Mouse (Mus musculus): ENCODE measurements around the gene 9530003J23Rik. TPM values are rescaled to one million over a fixed set of nuclear protein-coding genes. Genes with fewer than 3 reads are reported as not detected.
"Not testable (repeated sequence)": the region's sequence is repeated elsewhere in the genome, so short reads cannot be mapped to it uniquely, and the experiment has no call there.

9530003J23Rik gene
- not detected in 2 replicates for polyA plus RNA-seq (2015; fragmentation: Nextera tagmentation; extraction: Ambion mirVana)

DNA sequence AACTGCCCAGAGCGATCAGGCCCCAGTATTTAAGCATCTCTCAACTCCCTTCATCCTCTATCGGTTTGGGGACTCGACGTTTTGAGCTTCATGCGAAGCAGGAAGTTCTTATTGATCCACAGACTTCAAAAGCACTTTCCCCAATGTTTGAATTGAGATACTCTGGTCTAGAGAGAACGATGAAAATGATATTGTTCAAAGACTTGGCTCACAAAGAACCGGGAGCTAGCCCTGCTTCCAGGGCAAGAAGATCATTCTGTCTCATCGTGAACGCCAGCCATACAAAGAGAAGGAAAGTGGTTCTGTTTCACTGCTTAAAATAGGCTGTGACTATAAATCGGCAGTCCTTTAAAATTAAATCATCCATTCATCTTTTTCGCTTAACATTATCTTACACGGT lies at the start of gene 9530003J23Rik:
9530003J23Rik (minus strand) TSS at position 101 of the 400 bp plus-strand sequence.
- Histone ChIP-seq H3K27ac (no peak within 1 kb of the TSS), H3K27me3 (replicated peaks) (no peaks in the 10 kb centered on the region), H3K9ac (no peak within 1 kb of the TSS), H3K4me3 (replicated peaks) (no peak within 1 kb of the TSS), H3K9me3 (no peaks in the 10 kb centered on the region), H3K4me2 (replicated peaks) (no peak within 1 kb of the TSS), H3K4me1 (replicated peaks) (no peaks in the 10 kb centered on the region), H3K36me3 (no peaks in the 10 kb centered on the region)
- 81% methylated on average over 12 of the region's 12 CpGs for WGBS
- no peak for ATAC-seq

DNA sequence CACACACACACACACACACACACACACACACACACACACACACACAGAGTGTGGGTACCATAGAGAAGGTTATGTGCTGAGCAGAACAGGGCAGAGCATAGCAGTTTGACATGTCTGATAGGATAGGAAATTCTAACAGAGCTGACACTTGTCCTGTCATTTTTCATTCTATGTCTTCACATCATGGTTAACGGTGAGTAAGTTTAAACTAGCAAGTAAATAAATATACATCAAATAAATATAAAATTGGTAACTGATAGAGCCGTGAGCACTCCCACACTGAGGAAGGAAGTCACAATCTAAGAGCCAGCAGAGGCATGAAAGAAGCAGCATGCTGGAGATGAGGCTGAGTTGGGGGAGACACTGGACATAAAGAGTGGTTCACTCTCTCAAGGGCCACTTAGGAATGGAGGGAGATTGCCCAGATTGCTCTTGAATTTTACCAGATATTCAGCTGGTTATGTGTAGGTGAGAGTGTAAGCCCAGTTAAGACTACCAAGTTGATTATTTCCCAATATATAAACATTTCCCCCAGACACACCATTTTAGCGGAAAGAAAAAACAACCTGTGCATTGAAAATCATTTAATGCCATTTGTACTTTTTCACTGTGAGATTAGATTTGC lies 48.8 kb upstream of the 9530003J23Rik start:
- Histone ChIP-seq H3K9ac (no peak overlapping the region), H3K4me2 (replicated peaks) (no peak overlapping the region), H3K4me3 (replicated peaks) (no peak overlapping the region), H3K4me1 (replicated peaks) (no peaks in the 10 kb centered on the region), H3K27me3 (replicated peaks) (no peaks in the 10 kb centered on the region), H3K9me3 (no peaks in the 10 kb centered on the region), H3K27ac (no peak overlapping the region), H3K36me3 (no peaks in the 10 kb centered on the region)
- 75% methylated on average over 3 of the region's 3 CpGs for WGBS
- ATAC-seq: no peak

DNA sequence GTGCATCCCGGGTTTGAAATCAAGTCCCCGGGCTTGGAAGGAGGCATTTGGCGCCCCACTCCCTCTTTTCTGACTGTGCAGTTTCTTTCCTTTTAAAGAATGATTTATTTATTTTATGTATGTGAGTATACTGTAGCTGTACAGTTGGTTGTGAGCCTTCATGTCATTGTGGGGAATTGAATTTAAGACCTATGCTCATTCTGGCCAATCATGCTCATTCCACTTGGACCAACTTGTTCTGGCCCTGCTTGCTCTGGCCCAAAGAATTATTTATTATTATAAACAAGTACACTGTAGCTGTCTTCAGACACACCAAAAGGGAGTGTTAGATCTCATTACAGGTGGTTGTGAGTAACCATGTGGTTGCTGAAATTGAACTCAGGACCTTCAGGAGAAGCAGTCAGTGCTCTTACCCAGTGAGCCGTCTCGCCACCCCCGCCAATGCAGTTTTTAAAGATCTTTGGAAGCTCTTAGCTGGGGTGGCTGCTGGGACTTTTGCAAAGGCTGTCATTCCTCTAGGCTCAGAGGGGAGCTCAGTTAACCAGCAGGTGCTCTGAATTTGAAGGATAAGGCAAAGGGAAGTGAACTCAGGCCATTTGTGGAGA lies 48.0 kb upstream of the 9530003J23Rik start:
- WGBS: 86% methylated on average over 6 of the region's 6 CpGs
- no peak overlapping the region for H3K4me2 ChIP-seq (replicated peaks)
- no peak overlapping the region for H3K9ac ChIP-seq
- no peak overlapping the region for H3K27ac ChIP-seq
- no peaks in the 10 kb centered on the region for H3K36me3 ChIP-seq
- ATAC-seq: no peak
- H3K27me3 ChIP-seq (replicated peaks): no peaks in the 10 kb centered on the region
- no peak overlapping the region for H3K4me3 ChIP-seq (replicated peaks)
- no peaks in the 10 kb centered on the region for H3K4me1 ChIP-seq (replicated peaks)
- no peaks in the 10 kb centered on the region for H3K9me3 ChIP-seq

GRCm38 (mm10) chr10:117285584-117285983 lies 47.1 kb upstream of the 9530003J23Rik start:
- H3K9ac ChIP-seq; H3K9me3 ChIP-seq; H3K27ac ChIP-seq; H3K4me3 ChIP-seq (replicated peaks); H3K36me3 ChIP-seq; H3K4me1 ChIP-seq (replicated peaks); H3K27me3 ChIP-seq (replicated peaks); H3K4me2 ChIP-seq (replicated peaks); ATAC-seq: not testable (repeated sequence)
- 80% methylated on average over 4 of the region's 7 CpGs for whole genome bisulfite sequencing

GRCm38 (mm10) chr10:117284578-117285520 lies 46.3 kb upstream of the 9530003J23Rik start:
- Histone ChIP-seq H3K9ac (no peak overlapping the region), H3K27ac (no peak overlapping the region), H3K9me3 (no peaks in the 10 kb centered on the region), H3K4me2 (replicated peaks) (no peak overlapping the region), H3K4me3 (replicated peaks) (no peak overlapping the region), H3K36me3 (no peaks in the 10 kb centered on the region), H3K4me1 (replicated peaks) (no peaks in the 10 kb centered on the region), H3K27me3 (replicated peaks) (no peaks in the 10 kb centered on the region)
- WGBS: 84% methylated on average over 10 of the region's 10 CpGs
- ATAC-seq: no peak

- no peak overlapping the region for H3K9ac ChIP-seq
- no peak overlapping the region for H3K27ac ChIP-seq
- H3K36me3 ChIP-seq: no peaks in the 10 kb centered on the region
- H3K9me3 ChIP-seq: no peaks in the 10 kb centered on the region
- no peaks in the 10 kb centered on the region for H3K27me3 ChIP-seq (replicated peaks)
- 80% methylated on average over 7 of the region's 7 CpGs for WGBS
- no peak overlapping the region for H3K4me3 ChIP-seq (replicated peaks)
- no peak overlapping the region for H3K4me2 ChIP-seq (replicated peaks)
- no peak for ATAC-seq
- no peaks in the 10 kb centered on the region for H3K4me1 ChIP-seq (replicated peaks)
These were observed 45.5 kb upstream of the 9530003J23Rik start for GRCm38 (mm10) chr10:117283871-117284577.

- H3K36me3 ChIP-seq; ATAC-seq; H3K9ac ChIP-seq; H3K9me3 ChIP-seq; H3K4me2 ChIP-seq (replicated peaks); H3K27ac ChIP-seq; H3K4me1 ChIP-seq (replicated peaks); H3K4me3 ChIP-seq (replicated peaks); H3K27me3 ChIP-seq (replicated peaks): not testable (repeated sequence)
- 89% methylated on average over 4 of the region's 4 CpGs for WGBS
These were observed 44.7 kb upstream of the 9530003J23Rik start for GRCm38 (mm10) chr10:117283196-117283595.

GRCm38 (mm10) chr10:117282551-117282950 lies 44.0 kb upstream of the 9530003J23Rik start:
- Histone ChIP-seq H3K4me2 (replicated peaks) (peak overlapping the region; percentile 1; the same call in 1 of the 2 replicates), H3K9me3 (no peaks in the 10 kb centered on the region), H3K4me1 (replicated peaks) (no peaks in the 10 kb centered on the region), H3K27ac (0 out of 2 replicates have a peak overlapping the region, but pooled peaks have one; percentile 67), H3K9ac (no peak overlapping the region), H3K36me3 (no peaks in the 10 kb centered on the region), H3K4me3 (replicated peaks) (no peak overlapping the region), H3K27me3 (replicated peaks) (no peaks in the 10 kb centered on the region)
- WGBS: 59% methylated on average over 2 of the region's 2 CpGs
- ATAC-seq: no peak

DNA sequence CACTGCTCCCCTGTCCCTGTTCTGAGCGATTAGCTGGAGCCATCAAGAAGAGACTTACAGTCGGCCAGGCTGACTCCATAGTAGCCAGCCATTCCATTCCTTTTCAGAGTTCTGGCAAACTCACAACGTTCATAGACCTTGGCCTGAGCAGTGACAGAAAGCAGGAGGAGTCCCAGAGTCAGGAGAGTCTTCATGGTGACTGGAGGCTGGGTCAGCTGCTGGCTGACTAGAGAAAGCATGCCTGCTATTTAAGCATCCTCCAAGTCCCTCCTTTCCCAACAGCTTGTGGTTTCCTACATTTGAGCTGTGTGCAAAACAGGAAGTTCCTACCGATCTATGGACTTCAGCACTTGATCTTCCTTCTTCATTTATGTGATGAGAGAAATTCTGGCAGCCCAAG lies 43.5 kb upstream of the 9530003J23Rik start, which contains the start of gene Lyz2:
Lyz2 (minus strand) TSS at position 273 of the 400 bp plus-strand sequence.
- WGBS: 37% methylated on average over 4 of the region's 4 CpGs
- Histone ChIP-seq H3K9ac (no peak within 1 kb of the TSS), H3K27ac (peak within 1 kb of the TSS; percentile 67; the same call in 1 of the 2 replicates), H3K4me2 (replicated peaks) (peak within 1 kb of the TSS; percentile 1; the same call in 1 of the 2 replicates), H3K4me1 (replicated peaks) (no peaks in the 10 kb centered on the region), H3K27me3 (replicated peaks) (no peaks in the 10 kb centered on the region), H3K9me3 (no peaks in the 10 kb centered on the region), H3K4me3 (replicated peaks) (no peak within 1 kb of the TSS), H3K36me3 (no peaks in the 10 kb centered on the region)
- ATAC-seq: peak; percentile 69; the same call in 1 of the 2 replicates

DNA sequence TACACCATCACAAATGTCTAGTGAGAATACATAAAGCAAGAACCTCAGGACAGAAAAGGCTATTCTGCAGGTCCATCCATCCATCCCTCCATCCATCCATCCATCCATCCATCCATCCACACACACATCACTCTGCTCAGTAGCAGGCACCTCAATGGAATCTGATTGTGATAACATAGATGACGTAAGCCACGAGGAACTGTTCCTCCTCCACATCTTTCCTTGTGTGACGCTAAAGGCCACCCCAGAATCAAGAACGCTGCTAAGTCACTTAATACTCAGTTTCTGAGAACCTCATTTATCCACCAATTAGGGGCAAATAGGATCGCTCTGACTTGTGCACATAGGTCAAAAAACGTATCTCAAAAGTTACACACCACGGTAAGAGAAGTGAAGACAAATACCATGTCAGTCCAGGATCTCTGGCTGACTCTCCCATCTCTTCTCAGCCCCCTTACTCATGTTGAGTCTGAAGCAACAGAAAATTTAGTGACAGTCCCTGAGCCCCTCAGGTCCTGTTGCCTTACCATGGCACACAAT lies 42.9 kb upstream of the 9530003J23Rik start:
- Histone ChIP-seq H3K4me1 (replicated peaks) (no peaks in the 10 kb centered on the region), H3K36me3 (no peaks in the 10 kb centered on the region), H3K4me3 (replicated peaks) (no peak overlapping the region), H3K9ac (no peak overlapping the region), H3K27me3 (replicated peaks) (no peaks in the 10 kb centered on the region), H3K9me3 (no peaks in the 10 kb centered on the region), H3K27ac (peak overlapping the region; percentile 67; the same call in 1 of the 2 replicates), H3K4me2 (replicated peaks) (no peak overlapping the region)
- ATAC-seq: no peak
- 82% methylated on average over 7 of the region's 7 CpGs for WGBS

GRCm38 (mm10) chr10:117280000-117280399 lies 41.5 kb upstream of the 9530003J23Rik start:
- no peak overlapping the region for H3K27ac ChIP-seq
- H3K4me2 ChIP-seq (replicated peaks): no peak overlapping the region
- no peak overlapping the region for H3K4me3 ChIP-seq (replicated peaks)
- no peak for ATAC-seq
- H3K4me1 ChIP-seq (replicated peaks): no peaks in the 10 kb centered on the region
- H3K36me3 ChIP-seq: no peaks in the 10 kb centered on the region
- no peak overlapping the region for H3K9ac ChIP-seq
- 58% methylated on average over 1 of the region's 1 CpGs for WGBS
- H3K9me3 ChIP-seq: no peaks in the 10 kb centered on the region
- H3K27me3 ChIP-seq (replicated peaks): no peaks in the 10 kb centered on the region
